In the genomic region with DNA sequence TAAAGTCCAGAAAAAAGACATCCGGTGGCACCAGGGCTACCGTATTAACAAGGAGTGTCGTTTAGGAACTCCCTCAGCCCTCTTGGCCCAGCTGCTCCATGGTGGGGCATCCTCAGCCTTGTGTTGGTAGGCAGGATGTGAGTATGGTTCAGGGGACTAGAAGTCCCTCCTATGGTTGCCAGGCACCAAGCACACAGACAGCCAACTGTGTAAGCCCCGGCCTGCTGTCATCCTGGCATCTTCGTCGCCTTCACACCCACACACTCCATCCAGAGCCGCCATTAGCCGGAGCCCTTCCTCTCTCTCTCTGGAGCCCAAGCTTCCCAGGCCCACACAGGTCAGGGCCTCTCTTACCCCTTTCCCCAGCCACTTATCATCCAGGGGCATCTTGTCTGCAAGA, we compare ENCODE assay signal across 17 mouse cellular contexts.
"Had no signal": no experiment of that assay in that cellular context is flagged by ENCODE, and none has a peak within 500 bp of the region (broad histone marks: within the 10 kb centered on the region; RNA-seq: fewer than 3 reads in every experiment).

No protein-coding gene starts in this region.

- H3K27ac ChIP-seq: midbrain, embryonic 10.5 days; midbrain, embryonic 12.5 days; neural tube, embryonic 13.5 days; neural tube, embryonic 15.5 days had no signal

- DNase-seq: lung, embryonic 14.5 days; lung, postnatal 10 days; lung, postnatal 4 days; midbrain, embryonic 14.5 days; retina, postnatal 1 day; right cerebral cortex, adult 18-20 months; right cerebral cortex, postnatal 25 days; right cerebral cortex, postnatal 4 days; spleen, adult 18-20 months; thymus, adult 18-20 months; thymus, postnatal 14 days; thymus, postnatal 36 days had no signal

- H3K4me3 ChIP-seq: midbrain, embryonic 10.5 days; midbrain, embryonic 12.5 days; myocyte; neural tube, embryonic 13.5 days; neural tube, embryonic 15.5 days had no signal
